Mouse (Mus musculus): Measurements from ENCODE around the gene Prkar1b.

Gene Prkar1b

GRCm38 (mm10) chr5:139004588-139004987 lies 145.2 kb downstream of the Prkar1b start:
- DNase-seq (ENCODE audit: low spot score) = no peak

- DNase-seq (ENCODE audit: low spot score) = no peak
Measured at GRCm38 (mm10) chr5:138999716-139000115, 150.1 kb downstream of the Prkar1b start.

GRCm38 (mm10) chr5:138997936-138998580 lies 151.7 kb downstream of the Prkar1b start:
- DNase-seq (ENCODE audit: low spot score) = no peak

- DNase-seq (ENCODE audit: low spot score) = peak; percentile 42
Measured at GRCm38 (mm10) chr5:138997171-138997788, 152.5 kb downstream of the Prkar1b start, which contains the start of gene Pdgfa. Pdgfa (minus strand) TSS chr5:138997370.

GRCm38 (mm10) chr5:138996322-138997073 lies 153.3 kb downstream of the Prkar1b start:
- no peak for DNase-seq (ENCODE audit: low spot score)

GRCm38 (mm10) chr5:138995721-138996311 lies 154.0 kb downstream of the Prkar1b start:
- DNase-seq (ENCODE audit: low spot score) = peak; percentile 57

- peak; percentile 67 for DNase-seq (ENCODE audit: low spot score)
Measured at GRCm38 (mm10) chr5:138994786-138995720, 154.7 kb downstream of the Prkar1b start.

- DNase-seq (ENCODE audit: low spot score) = peak; percentile 30
Measured at GRCm38 (mm10) chr5:138994108-138994785, 155.6 kb downstream of the Prkar1b start.

GRCm38 (mm10) chr5:138993371-138994107 lies 156.3 kb downstream of the Prkar1b start:
- no peak for DNase-seq (ENCODE audit: low spot score)

GRCm38 (mm10) chr5:138992611-138993370 lies 157.0 kb downstream of the Prkar1b start:
- peak; percentile 43 for DNase-seq (ENCODE audit: low spot score)

- DNase-seq (ENCODE audit: low spot score) = no peak
Measured at GRCm38 (mm10) chr5:138991734-138992133, 158.1 kb downstream of the Prkar1b start.

- no peak for DNase-seq (ENCODE audit: low spot score)
Measured at GRCm38 (mm10) chr5:138990659-138991380, 159.0 kb downstream of the Prkar1b start.

GRCm38 (mm10) chr5:138989567-138989966 lies 160.2 kb downstream of the Prkar1b start:
- DNase-seq (ENCODE audit: low spot score) = no peak

GRCm38 (mm10) chr5:138988764-138989163 lies 161.0 kb downstream of the Prkar1b start:
- peak; percentile 47 for DNase-seq (ENCODE audit: low spot score)

GRCm38 (mm10) chr5:138987994-138988393 lies 161.8 kb downstream of the Prkar1b start:
- DNase-seq (ENCODE audit: low spot score) = no peak

- no peak for DNase-seq (ENCODE audit: low spot score)
Measured at GRCm38 (mm10) chr5:138981921-138982320, 167.9 kb downstream of the Prkar1b start.

- DNase-seq (ENCODE audit: low spot score) = no peak
Measured at GRCm38 (mm10) chr5:138980608-138981007, 169.2 kb downstream of the Prkar1b start.

GRCm38 (mm10) chr5:138979840-138980239 lies 170.0 kb downstream of the Prkar1b start:
- no peak for DNase-seq (ENCODE audit: low spot score)

GRCm38 (mm10) chr5:138977759-138978158 lies 172.0 kb downstream of the Prkar1b start:
- no peak for DNase-seq (ENCODE audit: low spot score)

Measured in urinary bladder, postnatal 25 days (tissue).